Mouse (Mus musculus) c-Kit-positive CD71-positive TER-119-positive erythroid progenitor cells, embryonic 14.5 days (primary cell): ENCODE data around the gene Ptgir.

ENCODE experiments used
- DNase-seq: peaks from one replicate; pipeline ENCODE4 v3.0.0-alpha.2; 2013; ENCODE audit warnings: low spot score

Gene Ptgir

GRCm38 (mm10) chr7:16906281-16906680, at the start of gene Ptgir:
Ptgir (plus strand) TSS chr7:16906490.
- no peak for DNase-seq

GRCm38 (mm10) chr7:16858336-16858735, 48.0 kb upstream of the Ptgir start:
- DNase-seq = no peak

- DNase-seq = peak; percentile 58
These were observed 46.2 kb upstream of the Ptgir start for GRCm38 (mm10) chr7:16859902-16860651.

GRCm38 (mm10) chr7:16867488-16867887, 38.8 kb upstream of the Ptgir start:
- no peak for DNase-seq

GRCm38 (mm10) chr7:16869497-16869896, 36.8 kb upstream of the Ptgir start:
- DNase-seq = no peak

- no peak for DNase-seq
These were observed 34.7 kb upstream of the Ptgir start for GRCm38 (mm10) chr7:16871600-16871999.

GRCm38 (mm10) chr7:16872478-16872877, 33.8 kb upstream of the Ptgir start:
- DNase-seq = no peak

GRCm38 (mm10) chr7:16873392-16873791, 32.9 kb upstream of the Ptgir start:
- DNase-seq = no peak

GRCm38 (mm10) chr7:16874190-16874589, 32.1 kb upstream of the Ptgir start:
- peak; percentile 68 for DNase-seq

GRCm38 (mm10) chr7:16874756-16875309, 31.5 kb upstream of the Ptgir start:
- DNase-seq = peak; percentile 100

GRCm38 (mm10) chr7:16875310-16875325, 31.2 kb upstream of the Ptgir start, which contains the start of gene Dact3:
Dact3 (plus strand) TSS chr7:16875317.
- no peak for DNase-seq

GRCm38 (mm10) chr7:16875326-16875725, 31.0 kb upstream of the Ptgir start:
- DNase-seq = no peak

GRCm38 (mm10) chr7:16876006-16876405, 30.3 kb upstream of the Ptgir start:
- no peak for DNase-seq

GRCm38 (mm10) chr7:16876608-16877007, 29.7 kb upstream of the Ptgir start:
- DNase-seq = no peak

GRCm38 (mm10) chr7:16877717-16878116, 28.6 kb upstream of the Ptgir start:
- no peak for DNase-seq

- DNase-seq = no peak
These were observed 26.3 kb upstream of the Ptgir start for GRCm38 (mm10) chr7:16879796-16880547.

- no peak for DNase-seq
These were observed 25.7 kb upstream of the Ptgir start for GRCm38 (mm10) chr7:16880615-16881014.

GRCm38 (mm10) chr7:16883162-16883561, 23.1 kb upstream of the Ptgir start:
- DNase-seq = no peak

- no peak for DNase-seq
These were observed 22.0 kb upstream of the Ptgir start for GRCm38 (mm10) chr7:16884334-16884733.

GRCm38 (mm10) chr7:16885271-16885776, 21.0 kb upstream of the Ptgir start:
- no peak for DNase-seq

- no peak for DNase-seq
These were observed 20.4 kb upstream of the Ptgir start for GRCm38 (mm10) chr7:16885905-16886304.

GRCm38 (mm10) chr7:16890536-16890935, 15.8 kb upstream of the Ptgir start:
- DNase-seq = no peak

- no peak for DNase-seq
These were observed 15.3 kb upstream of the Ptgir start for GRCm38 (mm10) chr7:16890944-16891343.
